Mouse (Mus musculus) midbrain, postnatal 0 days (tissue): ENCODE measurements around the gene Olfr449. TPM values are rescaled to one million over a fixed set of nuclear protein-coding genes. Genes with fewer than 3 reads are reported as not detected.
A peak's percentile ranks its signal among the peaks of the same experiment; 100 is the strongest.

ENCODE experiments used
- ATAC-seq: fragments of 200-750 bp; cut with Nextera tagmentation; 2 replicates; pipeline ENCODE4 v1.8.0; 2017; ENCODE audit warnings: moderate number of reproducible peaks, mild to moderate bottlenecking, moderate TSS enrichment, moderate library complexity; ENCODE audit not compliant: low FRiP score
- DNase-seq: peaks from one replicate; pipeline ENCODE4 v3.0.0-alpha.2; 2015; ENCODE audit warnings: low spot score
- H3K27ac ChIP-seq: fragments of 300-500 bp; sonication (generic); 2 replicates; pipeline ENCODE4 v1.5.1; 2014; ENCODE audit warnings: low read depth, mild to moderate bottlenecking, low read length, mixed read lengths
- H3K27me3 ChIP-seq: fragments of 300-500 bp; sonication (generic); 2 replicates; pipeline ENCODE4 v1.6.1; 2014; ENCODE audit warnings: low read length, control low read depth, mixed read lengths; ENCODE audit not compliant: insufficient read depth
- H3K36me3 ChIP-seq: fragments of 300-500 bp; sonication (generic); 2 replicates; pipeline ENCODE4 v1.6.1; 2014; ENCODE audit warnings: low read length, control low read depth, mixed read lengths; ENCODE audit not compliant: insufficient read depth
- H3K4me1 ChIP-seq: fragments of 300-500 bp; sonication (generic); 2 replicates; pipeline ENCODE4 v1.6.1; 2014; ENCODE audit warnings: mild to moderate bottlenecking, control low read depth, antibody characterized with exemption, low read length, mixed read lengths; ENCODE audit not compliant: insufficient read depth
- H3K4me2 ChIP-seq: fragments of 300-500 bp; sonication (generic); 2 replicates; pipeline ENCODE4 v1.6.1; 2014; ENCODE audit warnings: low read depth, mild to moderate bottlenecking, low read length, mixed read lengths; ENCODE audit not compliant: poor library complexity, severe bottlenecking
- H3K4me3 ChIP-seq: fragments of 300-500 bp; sonication (generic); 2 replicates; pipeline ENCODE4 v1.5.1; 2014; ENCODE audit warnings: low read depth, mild to moderate bottlenecking, low read length, moderate library complexity
- H3K9ac ChIP-seq: fragments of 300-500 bp; sonication (generic); replicated peaks from 2 replicates; pipeline ENCODE4 v1.6.1; 2014; ENCODE audit warnings: mild to moderate bottlenecking, low read length, moderate library complexity, mixed read lengths; ENCODE audit not compliant: poor library complexity, severe bottlenecking
- H3K9me3 ChIP-seq: fragments of 300-500 bp; sonication (generic); 2 replicates; pipeline ENCODE4 v1.6.1; 2016; ENCODE audit warnings: low read length, control low read depth
- CTCF ChIP-seq: IDR thresholded peaks from 2 replicates; pipeline ENCODE4 v1.5.1; 2016; ENCODE audit warnings: antibody characterized with exemption, mild to moderate bottlenecking
- WGBS: fragments of 180-500 bp; shearing (Covaris S2); extraction: QIAGEN DNeasy Blood & Tissue Kit; methylation state at CpG from one replicate; pipeline ENCODE4 v1.1.7; 2014; 5-methylcytosine and 5-hydroxymethylcytosine counted together
- polyA plus RNA-seq: library from polyadenylated mRNA; unstranded; fragments of >200 nt; fragmentation: Nextera tagmentation; extraction: Ambion mirVana; gene quantifications from 2 replicates; pipeline ENCODE4 v1.2.1, GENCODE M21; 2015
- total RNA-seq: library from RNA; depleted of rRNA; stranded (reverse); fragments of >200 nt; gene quantifications from 2 replicates; pipeline ENCODE4 v1.2.3, GENCODE M21; 2014; rRNA removed

Olfr449 gene
- total and polyA plus RNA-seq, 2 experiments from 2014 or later: not detected

DNA sequence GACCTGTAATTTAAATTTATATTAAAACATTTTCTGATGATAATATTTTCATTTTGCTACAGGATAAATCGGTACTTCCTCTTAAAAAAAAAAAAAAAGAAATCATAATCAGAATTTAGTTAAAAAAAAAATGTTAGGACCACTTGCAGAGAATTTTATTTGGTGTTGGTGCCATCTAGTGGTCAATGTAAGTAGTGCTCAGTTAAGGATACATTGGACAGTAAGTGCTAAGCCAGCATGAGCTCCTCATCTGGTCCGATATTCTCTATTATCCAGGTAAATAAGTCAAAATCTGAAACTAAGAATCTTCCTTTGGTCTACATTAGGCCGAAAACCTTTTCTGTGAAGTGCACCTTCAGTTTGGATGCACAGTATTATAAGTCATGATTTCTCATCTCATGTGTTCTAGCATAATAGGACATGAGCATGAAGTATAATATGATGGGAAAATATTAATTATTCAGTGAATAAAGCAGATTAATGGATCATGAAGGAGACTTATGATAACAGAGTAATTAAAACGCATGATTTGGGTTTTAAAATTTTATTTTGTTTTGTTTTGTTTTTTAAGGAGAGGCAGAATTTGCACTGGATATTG is 26.1 kb downstream of the Olfr449 start:
- Histone ChIP-seq H3K4me2 (no peak overlapping the region), H3K9me3 (no peaks in the 10 kb centered on the region), H3K36me3 (no peaks in the 10 kb centered on the region), H3K4me3 (no peak overlapping the region), H3K4me1 (no peaks in the 10 kb centered on the region), H3K27me3 (no peaks in the 10 kb centered on the region), H3K27ac (no peak overlapping the region), H3K9ac (no peak overlapping the region)
- ATAC-seq (peak; percentile 54; the same call in 1 of the 2 replicates), DNase-seq (peak; percentile 83)
- peak; percentile 84 for TF ChIP-seq CTCF
- 12% methylated on average over 4 of the region's 4 CpGs for WGBS

DNA sequence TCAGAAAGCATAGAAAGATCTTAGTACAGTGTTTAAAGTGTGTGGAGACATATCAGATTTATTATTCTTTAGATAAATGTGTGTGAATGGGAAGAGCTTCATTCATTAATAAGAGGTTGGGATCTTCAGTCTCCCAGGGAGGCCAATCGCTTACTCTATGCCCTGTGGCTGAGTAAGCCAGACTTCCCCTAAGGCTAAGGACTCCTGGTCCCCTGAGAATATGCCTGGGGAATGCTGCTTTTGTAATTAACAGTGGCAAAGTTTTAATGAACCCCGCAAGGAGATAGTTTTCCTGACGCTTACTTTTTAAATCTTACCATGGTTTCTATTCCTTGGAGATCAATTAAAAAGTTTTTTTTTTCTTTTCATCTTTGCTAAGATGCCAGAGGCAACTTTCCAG is 35.5 kb downstream of the Olfr449 start:
- DNase-seq (peak; percentile 6), ATAC-seq (peak; percentile 58; the same call in 1 of the 2 replicates)

DNA sequence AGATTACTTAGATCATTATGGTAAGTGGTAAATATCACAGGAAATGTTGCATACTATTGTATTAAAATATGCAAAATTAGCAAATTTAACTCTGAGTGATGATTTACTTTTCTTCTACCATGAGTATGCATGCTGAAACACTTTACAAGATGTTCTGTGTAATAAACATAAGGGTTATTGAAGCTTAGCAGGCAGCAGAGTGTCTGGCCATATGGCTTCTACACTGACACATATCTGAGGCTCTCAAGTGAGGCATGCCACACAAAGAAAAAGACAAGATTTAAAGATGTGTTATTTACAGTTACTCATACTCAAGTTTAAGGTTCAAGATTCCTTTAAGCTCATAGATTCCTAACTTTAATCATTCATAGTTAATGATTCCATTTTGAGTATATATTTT is 42.1 kb downstream of the Olfr449 start:
- no peak for DNase-seq
- Histone ChIP-seq H3K9ac (no peak overlapping the region), H3K9me3 (no peaks in the 10 kb centered on the region), H3K27ac (no peak overlapping the region), H3K4me2 (no peak overlapping the region), H3K36me3 (no peaks in the 10 kb centered on the region), H3K4me1 (no peaks in the 10 kb centered on the region), H3K4me3 (no peak overlapping the region), H3K27me3 (no peaks in the 10 kb centered on the region)
- no peak for ATAC-seq
- TF ChIP-seq CTCF: no peak

More for the DNA sequence above, 35.5 kb downstream of the Olfr449 start:
- Histone ChIP-seq H3K36me3 (no peaks in the 10 kb centered on the region), H3K27ac (no peak overlapping the region), H3K9ac (no peak overlapping the region), H3K4me2 (no peak overlapping the region), H3K4me1 (no peaks in the 10 kb centered on the region), H3K27me3 (no peaks in the 10 kb centered on the region), H3K9me3 (no peaks in the 10 kb centered on the region), H3K4me3 (no peak overlapping the region)
- WGBS: 53% methylated on average over 3 of the region's 3 CpGs
- TF ChIP-seq CTCF: no peak

Other genes with a start within 250 kb of the Olfr449 start
- not detected in 2 replicates for gene Tcaf3, start 236.7 kb upstream of the Olfr449 start, total RNA-seq
- gene Tcaf3, start 236.7 kb upstream of the Olfr449 start, polyA plus RNA-seq: not detected in 2 replicates
- gene Tcaf2, start 189.1 kb upstream of the Olfr449 start, total RNA-seq: 3.1 and 4.7 TPM in 2 replicates
- gene Tcaf2, start 189.1 kb upstream of the Olfr449 start, polyA plus RNA-seq: 1.5 and 1.8 TPM in 2 replicates
- gene Tcaf1, start 124.3 kb upstream of the Olfr449 start, total RNA-seq: 306 and 314 TPM in 2 replicates
- gene Tcaf1, start 124.3 kb upstream of the Olfr449 start, polyA plus RNA-seq: 195 and 199 TPM in 2 replicates
- not detected in 2 replicates for gene Olfr453, start 95.0 kb upstream of the Olfr449 start, total RNA-seq
- gene Olfr453, start 95.0 kb upstream of the Olfr449 start, polyA plus RNA-seq: not detected in 2 replicates
- not detected in 2 replicates for gene Olfr38, start 78.0 kb upstream of the Olfr449 start, total RNA-seq
- not detected in 2 replicates for gene Olfr38, start 78.0 kb upstream of the Olfr449 start, polyA plus RNA-seq
- gene Olfr452, start 49.3 kb upstream of the Olfr449 start, total RNA-seq: not detected in 2 replicates
- not detected in 2 replicates for gene Olfr452, start 49.3 kb upstream of the Olfr449 start, polyA plus RNA-seq
- not detected in 2 replicates for gene Olfr450, start 22.4 kb upstream of the Olfr449 start, total RNA-seq
- not detected in 2 replicates for gene Olfr450, start 22.4 kb upstream of the Olfr449 start, polyA plus RNA-seq
- gene Olfr448, start 56.1 kb downstream of the Olfr449 start, total RNA-seq: not detected in 2 replicates
- gene Olfr448, start 56.1 kb downstream of the Olfr449 start, polyA plus RNA-seq: not detected in 2 replicates
- not detected in 2 replicates for gene Olfr447, start 74.5 kb downstream of the Olfr449 start, total RNA-seq
- not detected in 2 replicates for gene Olfr447, start 74.5 kb downstream of the Olfr449 start, polyA plus RNA-seq
- not detected in 2 replicates for gene Olfr446, start 87.0 kb downstream of the Olfr449 start, total RNA-seq
- not detected in 2 replicates for gene Olfr446, start 87.0 kb downstream of the Olfr449 start, polyA plus RNA-seq
- gene Olfr444, start 114.7 kb downstream of the Olfr449 start, total RNA-seq: not detected in 2 replicates
- not detected in 2 replicates for gene Olfr444, start 114.7 kb downstream of the Olfr449 start, polyA plus RNA-seq